Mouse (Mus musculus) midbrain, embryonic 10.5 days (tissue): ENCODE measurements at regions not wholly inside any gene's neighbourhood (a gene's known extent, or its start where the extent isn't known, plus 50 kb on each side); places are given as distances from the start of the nearest gene placed in this dataset.

Source experiments
- DNase-seq: peaks from one replicate; pipeline ENCODE4 v3.0.0-alpha.2; 2017; ENCODE audit warnings: low spot score
- H3K27ac ChIP-seq: fragments of 300-500 bp; sonication (generic); replicated peaks from 2 replicates; pipeline ENCODE4 v1.5.1; 2016; ENCODE audit warnings: mild to moderate bottlenecking
- H3K27me3 ChIP-seq: fragments of 300-500 bp; sonication (generic); 2 replicates; pipeline ENCODE4 v1.6.1; 2016; ENCODE audit warnings: low read depth, mild to moderate bottlenecking; ENCODE audit not compliant: poor library complexity, severe bottlenecking
- H3K36me3 ChIP-seq: fragments of 300-500 bp; sonication (generic); 2 replicates; pipeline ENCODE4 v1.6.1; 2016; ENCODE audit warnings: mild to moderate bottlenecking, moderate library complexity
- H3K4me1 ChIP-seq: fragments of 300-500 bp; sonication (generic); 2 replicates; pipeline ENCODE4 v1.6.1; 2016
- H3K4me3 ChIP-seq: fragments of 300-500 bp; sonication (generic); 2 replicates; pipeline ENCODE4 v1.5.1; 2016; ENCODE audit warnings: mild to moderate bottlenecking, moderate library complexity
- H3K9me3 ChIP-seq: fragments of 300-500 bp; sonication (generic); replicated peaks from 2 replicates; pipeline ENCODE4 v1.6.1; 2016; ENCODE audit warnings: mild to moderate bottlenecking
- WGBS: fragments of 180-500 bp; shearing (Covaris S2); methylation state at CpG from one replicate; pipeline ENCODE4 v1.1.7; 2016; 5-methylcytosine and 5-hydroxymethylcytosine counted together

- DNase-seq, result no peak
- peaks cover 29% of the 10 kb centered on the region for H3K4me1 ChIP-seq
- WGBS, result 54% methylated on average over 6 of the region's 6 CpGs
- no peaks in the 10 kb centered on the region for H3K9me3 ChIP-seq
- H3K4me3 ChIP-seq, result no peak overlapping the region
- peak overlapping the region; percentile 49; the same call in 1 of the 2 replicates for H3K27ac ChIP-seq
- H3K36me3 ChIP-seq, result no peaks in the 10 kb centered on the region
- H3K27me3 ChIP-seq, result peaks cover 80% of the 10 kb centered on the region
These were observed 252.1 kb upstream of the Prok2 start for GRCm38 (mm10) chr6:99978164-99978746.

DNA sequence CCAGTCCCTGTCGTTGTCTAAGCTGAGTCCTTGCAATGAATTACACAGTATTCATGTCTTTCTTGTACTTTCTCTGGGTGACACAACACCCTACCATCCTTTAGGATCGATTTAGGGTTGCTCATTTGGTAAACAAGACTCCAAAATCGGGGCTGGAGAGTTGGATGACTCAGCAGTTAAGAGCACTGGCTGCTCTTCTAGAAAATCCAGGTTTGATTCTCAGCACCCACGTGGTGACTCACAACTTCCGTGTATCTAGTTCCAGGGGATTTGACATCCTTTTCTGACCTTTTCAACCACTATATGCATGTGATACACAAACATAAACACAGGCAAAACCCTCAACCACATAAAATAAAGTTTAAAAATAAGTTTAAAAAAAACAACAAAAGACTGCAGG is 250.0 kb upstream of the Prok2 start:
- H3K9me3 ChIP-seq, result no peaks in the 10 kb centered on the region
- DNase-seq, result no peak
- H3K27me3 ChIP-seq, result peaks cover 76% of the 10 kb centered on the region
- H3K4me3 ChIP-seq, result no peak overlapping the region
- no peaks in the 10 kb centered on the region for H3K36me3 ChIP-seq
- H3K27ac ChIP-seq, result no peak overlapping the region
- 79% methylated on average over 5 of the region's 5 CpGs for WGBS
- H3K4me1 ChIP-seq, result peaks cover 34% of the 10 kb centered on the region

- peaks cover 39% of the 10 kb centered on the region for H3K4me1 ChIP-seq
- WGBS, result 89% methylated on average over 7 of the region's 7 CpGs
- DNase-seq, result no peak
- H3K9me3 ChIP-seq, result no peaks in the 10 kb centered on the region
- no peaks in the 10 kb centered on the region for H3K36me3 ChIP-seq
- peaks cover 76% of the 10 kb centered on the region for H3K27me3 ChIP-seq
- H3K4me3 ChIP-seq, result no peak overlapping the region
- no peak overlapping the region for H3K27ac ChIP-seq
These were observed 249.3 kb upstream of the Prok2 start for GRCm38 (mm10) chr6:99975486-99975885.

- H3K27ac ChIP-seq, result no peak overlapping the region
- no peak for DNase-seq
- H3K27me3 ChIP-seq, result peaks cover 68% of the 10 kb centered on the region
- no peaks in the 10 kb centered on the region for H3K9me3 ChIP-seq
- H3K36me3 ChIP-seq, result no peaks in the 10 kb centered on the region
- peaks cover 31% of the 10 kb centered on the region for H3K4me1 ChIP-seq
- 89% methylated on average over 4 of the region's 4 CpGs for WGBS
- H3K4me3 ChIP-seq, result no peak overlapping the region
These were observed 248.3 kb upstream of the Prok2 start for GRCm38 (mm10) chr6:99974464-99974863.

GRCm38 (mm10) chr6:99971376-99971775 is 245.2 kb upstream of the Prok2 start:
- H3K27me3 ChIP-seq, result peaks cover 62% of the 10 kb centered on the region
- no peak overlapping the region for H3K4me3 ChIP-seq
- DNase-seq, result no peak
- H3K36me3 ChIP-seq, result no peaks in the 10 kb centered on the region
- WGBS, result 50% methylated on average over 9 of the region's 9 CpGs
- H3K4me1 ChIP-seq, result peaks cover 10% of the 10 kb centered on the region
- peak overlapping the region; percentile 30; the same call in 1 of the 2 replicates for H3K27ac ChIP-seq
- no peaks in the 10 kb centered on the region for H3K9me3 ChIP-seq

GRCm38 (mm10) chr6:99968889-99969288 is 242.7 kb upstream of the Prok2 start:
- no peaks in the 10 kb centered on the region for H3K36me3 ChIP-seq
- H3K9me3 ChIP-seq, result no peaks in the 10 kb centered on the region
- H3K4me3 ChIP-seq, result no peak overlapping the region
- H3K27ac ChIP-seq, result no peak overlapping the region
- DNase-seq, result no peak
- H3K27me3 ChIP-seq, result peaks cover 50% of the 10 kb centered on the region
- peaks cover 17% of the 10 kb centered on the region for H3K4me1 ChIP-seq
- WGBS, result 75% methylated on average over 5 of the region's 5 CpGs

- 88% methylated on average over 6 of the region's 6 CpGs for WGBS
- Histone ChIP-seq H3K4me3 (no peak overlapping the region), H3K27ac (no peak overlapping the region), H3K4me1 (peaks cover 17% of the 10 kb centered on the region), H3K36me3 (no peaks in the 10 kb centered on the region), H3K27me3 (peaks cover 42% of the 10 kb centered on the region), H3K9me3 (no peaks in the 10 kb centered on the region)
- no peak for DNase-seq
These were observed 241.3 kb upstream of the Prok2 start for GRCm38 (mm10) chr6:99967465-99967864.

GRCm38 (mm10) chr6:99964540-99964939 is 238.3 kb upstream of the Prok2 start:
- Histone ChIP-seq H3K4me3 (no peak overlapping the region), H3K9me3 (no peaks in the 10 kb centered on the region), H3K27ac (no peak overlapping the region), H3K27me3 (peaks cover 34% of the 10 kb centered on the region), H3K36me3 (no peaks in the 10 kb centered on the region), H3K4me1 (peaks cover 13% of the 10 kb centered on the region)
- DNase-seq, result no peak
- 64% methylated on average over 3 of the region's 3 CpGs for WGBS

DNA sequence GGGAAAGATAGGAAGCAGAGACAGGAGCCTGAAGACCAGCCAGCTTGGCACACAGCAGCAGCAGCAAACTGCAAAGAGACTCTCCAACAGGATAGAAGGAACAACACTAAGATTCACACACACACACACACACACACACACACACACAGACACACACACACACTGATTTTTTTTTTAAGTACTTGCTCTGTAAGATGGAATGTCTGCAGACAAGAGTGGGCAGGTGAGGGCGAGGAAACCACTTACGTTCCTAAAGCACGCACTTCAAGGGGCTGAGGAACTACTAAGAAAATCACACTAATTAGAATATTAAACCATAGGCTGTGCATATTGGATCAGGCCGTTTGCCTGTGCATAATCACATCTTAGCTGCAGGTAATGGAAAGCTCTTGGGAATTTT is 237.8 kb upstream of the Prok2 start:
- Histone ChIP-seq H3K4me3 (no peak overlapping the region), H3K27me3 (peaks cover 30% of the 10 kb centered on the region), H3K36me3 (no peaks in the 10 kb centered on the region), H3K9me3 (no peaks in the 10 kb centered on the region), H3K27ac (no peak overlapping the region), H3K4me1 (peaks cover 19% of the 10 kb centered on the region)
- WGBS, result 85% methylated on average over 4 of the region's 4 CpGs
- no peak for DNase-seq

DNA sequence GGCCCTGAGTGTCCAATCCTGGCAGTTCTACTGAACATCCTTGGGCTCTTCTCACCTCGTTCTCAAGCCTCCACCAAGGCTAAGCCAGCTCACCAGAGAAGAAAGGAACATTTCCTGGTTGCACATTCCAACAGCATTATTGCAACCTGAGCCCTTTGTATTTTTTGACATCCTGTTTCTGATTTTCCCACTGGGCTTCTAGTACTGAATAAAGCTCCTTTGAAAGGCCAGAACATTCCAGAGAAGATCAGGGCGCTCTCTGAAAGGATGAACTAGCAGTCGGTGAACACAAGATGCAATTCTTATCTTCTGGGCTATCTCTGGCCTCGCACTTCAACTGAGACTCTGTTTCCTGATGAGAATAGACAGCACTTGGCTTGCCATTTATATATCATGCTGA is 233.2 kb upstream of the Prok2 start:
- DNase-seq, result no peak
- Histone ChIP-seq H3K9me3 (no peaks in the 10 kb centered on the region), H3K27ac (no peak overlapping the region), H3K36me3 (no peaks in the 10 kb centered on the region), H3K4me1 (peaks cover 25% of the 10 kb centered on the region), H3K4me3 (no peak overlapping the region), H3K27me3 (peaks cover 51% of the 10 kb centered on the region)
- WGBS, result 25% methylated on average over 4 of the region's 4 CpGs

DNA sequence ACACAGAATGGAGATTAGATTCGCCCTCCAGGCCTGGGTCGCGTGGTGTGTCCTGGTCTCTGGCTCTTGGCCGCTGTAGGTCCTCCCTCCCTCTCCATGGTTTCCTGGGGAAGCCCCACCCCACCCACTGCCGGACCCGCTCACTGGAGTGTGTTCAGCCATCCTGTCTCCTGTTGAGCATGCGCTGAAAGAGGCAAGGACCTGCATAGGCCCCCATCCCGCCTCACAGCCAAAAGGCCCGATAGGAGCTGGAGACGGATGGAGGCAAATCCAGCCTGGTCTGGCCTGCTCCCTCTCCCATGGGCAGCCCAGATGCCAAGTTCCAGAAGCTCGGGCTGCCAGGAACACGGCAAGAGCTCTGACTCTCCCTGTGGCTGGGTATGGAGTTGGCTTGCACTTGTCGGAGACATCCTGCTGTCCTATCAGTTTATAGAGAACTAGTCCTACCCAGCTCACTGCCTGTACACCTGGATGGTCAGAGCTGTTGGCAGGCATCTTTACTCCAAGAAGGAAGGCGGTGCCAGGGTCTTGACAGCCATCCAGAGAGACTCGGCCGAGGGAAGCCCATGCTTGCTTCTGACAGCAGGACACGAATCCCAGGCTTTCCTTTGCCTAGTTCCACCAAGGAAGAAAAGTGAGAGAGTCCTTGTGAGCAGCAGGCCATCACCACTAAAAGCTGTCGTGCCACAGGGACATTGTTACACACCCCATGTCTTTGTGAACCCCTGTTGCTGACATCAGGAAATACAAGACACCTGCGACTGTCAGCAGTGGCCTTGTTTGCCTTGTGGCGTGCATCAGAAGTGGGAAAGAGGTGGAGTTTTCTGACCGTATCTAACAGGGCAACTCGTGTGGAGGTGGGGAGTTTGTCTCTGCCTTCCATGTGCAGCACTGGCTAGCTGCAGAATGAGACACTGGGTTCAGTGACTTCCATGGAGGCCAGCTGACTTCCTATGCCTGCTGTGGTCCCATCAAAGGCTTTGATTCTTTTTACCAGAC is 228.9 kb upstream of the Prok2 start:
- no peak for DNase-seq
- H3K27ac ChIP-seq, result 0 out of 2 replicates have a peak overlapping the region, but pooled peaks have one; percentile 18

DNA sequence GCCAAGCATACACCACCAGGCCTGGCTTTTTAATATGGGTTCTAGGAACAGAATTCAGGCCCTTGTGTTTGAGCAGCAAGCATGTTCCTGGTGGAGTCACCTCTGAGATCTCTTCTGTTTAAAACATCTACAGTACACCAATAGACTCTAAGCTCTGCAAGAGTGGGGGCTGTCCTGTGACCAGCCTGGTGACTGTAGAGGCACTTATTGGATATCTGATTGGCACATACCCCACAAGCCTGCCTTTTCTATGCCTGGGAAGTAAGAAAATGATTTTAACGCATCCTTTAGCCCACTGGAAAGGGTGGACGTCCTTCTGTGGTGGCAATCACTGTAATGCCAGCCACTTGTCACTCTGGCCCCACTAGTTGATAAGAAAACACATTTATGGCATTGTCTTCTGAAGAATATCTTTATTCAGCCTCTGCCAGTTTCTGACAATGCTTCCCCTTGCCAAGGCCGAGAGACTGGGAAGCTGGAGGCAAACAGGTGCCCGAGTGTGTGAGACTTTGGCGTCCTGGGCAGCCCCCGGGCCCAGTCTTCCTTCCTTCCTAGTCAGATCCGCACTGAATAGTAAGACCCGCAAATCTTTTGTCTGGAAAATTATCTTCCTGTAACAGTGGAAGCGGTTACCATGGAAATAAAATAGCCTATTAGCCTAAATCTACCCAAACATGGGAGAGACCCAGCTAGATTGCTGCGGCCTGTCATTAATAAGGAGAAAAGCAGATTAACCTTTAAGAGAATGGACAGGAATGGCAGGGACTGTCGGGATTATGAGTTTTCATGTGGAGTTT is 228.0 kb upstream of the Prok2 start:
- H3K27ac ChIP-seq, result 0 out of 2 replicates have a peak overlapping the region, but pooled peaks have one; percentile 18
- H3K4me1 ChIP-seq, result peaks cover 22% of the 10 kb centered on the region
- H3K9me3 ChIP-seq, result no peaks in the 10 kb centered on the region
- no peaks in the 10 kb centered on the region for H3K36me3 ChIP-seq
- H3K27me3 ChIP-seq, result peaks cover 39% of the 10 kb centered on the region
- H3K4me3 ChIP-seq, result no peak overlapping the region
- no peak for DNase-seq
- 73% methylated on average over 11 of the region's 11 CpGs for WGBS

More for the DNA sequence above, 228.9 kb upstream of the Prok2 start:
- peaks cover 32% of the 10 kb centered on the region for H3K4me1 ChIP-seq
- H3K4me3 ChIP-seq, result no peak overlapping the region
- H3K36me3 ChIP-seq, result no peaks in the 10 kb centered on the region
- no peaks in the 10 kb centered on the region for H3K9me3 ChIP-seq
- 79% methylated on average over 22 of the region's 22 CpGs for WGBS
- H3K27me3 ChIP-seq, result peaks cover 40% of the 10 kb centered on the region
